Mouse (Mus musculus): ENCODE results near the gene Olfr1033.

GRCm38 (mm10) chr2:85978976-85979375 lies 41.5 kb upstream of the Olfr1033 start, which contains the start of gene Olfr1030:
- no peak for TF ChIP-seq CTCF (IDR thresholded peaks at IDR 0.05; ENCODE audit: low read depth, low read length)
- TF ChIP-seq POLR2A (IDR thresholded peaks at IDR 0.05; ENCODE audit: borderline replicate concordance, low read depth, low read length), result no peak

Data from bone marrow macrophage, adult 2 months (primary cell).